Mouse (Mus musculus): Measurements from ENCODE around the gene Rnf152.

- TF ChIP-seq POLR2A (IDR thresholded peaks at IDR 0.05; ENCODE audit: borderline replicate concordance, control insufficient read depth, low read depth, low read length) (no peak), CTCF (IDR thresholded peaks at IDR 0.05; ENCODE audit: control insufficient read depth, insufficient read depth, low read length) (no peak)
Measured at GRCm38 (mm10) chr1:105243359-105244142, 113.0 kb downstream of the Rnf152 start.
